Mouse (Mus musculus): ENCODE data around the gene Pigyl. TPM values are rescaled to one million over a fixed set of nuclear protein-coding genes. Genes with fewer than 3 reads are reported as not detected.

Gene Pigyl
- polyA plus RNA-seq, 1 experiment from 2014 or later, result 97.6 TPM

DNA sequence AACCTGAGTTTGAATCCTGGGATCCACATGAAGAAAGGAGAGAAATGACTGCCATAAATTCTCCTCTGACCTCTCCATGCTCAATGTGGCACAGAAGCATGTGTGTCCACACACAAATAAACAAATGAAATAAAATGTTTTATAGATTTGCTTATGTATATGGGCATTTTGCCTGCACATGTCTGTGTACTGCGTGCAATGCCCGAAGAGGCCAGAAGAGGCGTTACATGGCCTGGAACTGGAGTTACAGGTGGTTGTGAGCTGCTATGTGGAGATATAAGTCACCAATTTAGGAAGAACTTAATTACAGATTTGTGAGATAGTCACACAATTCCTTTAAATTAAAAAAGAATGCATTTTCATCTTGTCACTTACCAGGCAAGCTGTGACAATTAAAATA lies 2.8 kb upstream of the Pigyl start:
- Histone ChIP-seq H3K4me1 (ENCODE audit: control insufficient read depth, insufficient read depth, low read depth, low read length) (peaks cover 12% of the 10 kb centered on the region), H3K36me3 (ENCODE audit: control insufficient read depth, insufficient read depth, low read length) (no peaks in the 10 kb centered on the region), H3K9ac (ENCODE audit: low read depth, low read length) (no peak overlapping the region), H3K27me3 (replicated peaks; ENCODE audit: control insufficient read depth, insufficient read depth, low read length) (no peaks in the 10 kb centered on the region), H3K4me3 (ENCODE audit: low read length) (no peak overlapping the region), H3K4me2 (ENCODE audit: low read length) (no peak overlapping the region), H3K27ac (ENCODE audit: low read depth, low read length) (no peak overlapping the region), H3K9me3 (ENCODE audit: control insufficient read depth, low read length) (no peaks in the 10 kb centered on the region)
- ATAC-seq, result no peak
- 91% methylated on average over 3 of the region's 3 CpGs for WGBS

DNA sequence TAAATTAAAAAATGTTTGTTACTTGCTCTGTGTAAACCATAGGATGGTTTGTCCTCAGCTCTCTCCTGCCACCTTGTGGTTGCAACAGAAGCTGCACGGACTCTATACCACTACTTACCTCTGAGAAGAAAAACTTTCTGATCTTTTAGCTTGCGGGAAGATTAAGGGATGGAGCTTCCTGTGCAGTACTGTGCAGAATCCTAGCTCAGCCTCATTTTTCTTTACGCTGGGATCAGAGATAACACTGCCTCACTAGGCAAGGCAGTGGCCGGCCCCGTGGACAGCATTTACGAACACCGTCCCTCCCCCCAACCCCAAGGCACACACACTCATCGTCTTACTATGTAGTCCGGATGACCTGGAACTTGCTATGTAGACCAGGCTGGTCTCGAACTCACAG lies 1.0 kb upstream of the Pigyl start:
- ATAC-seq, result no peak
- H3K4me1 ChIP-seq (ENCODE audit: control insufficient read depth, insufficient read depth, low read depth, low read length), result peaks cover 12% of the 10 kb centered on the region
- no peaks in the 10 kb centered on the region for H3K36me3 ChIP-seq (ENCODE audit: control insufficient read depth, insufficient read depth, low read length)
- H3K9ac ChIP-seq (ENCODE audit: low read depth, low read length), result no peak overlapping the region
- WGBS, result 28% methylated on average over 10 of the region's 10 CpGs
- no peak overlapping the region for H3K4me3 ChIP-seq (ENCODE audit: low read length)
- H3K27me3 ChIP-seq (replicated peaks; ENCODE audit: control insufficient read depth, insufficient read depth, low read length), result no peaks in the 10 kb centered on the region
- H3K9me3 ChIP-seq (ENCODE audit: control insufficient read depth, low read length), result no peaks in the 10 kb centered on the region
- no peak overlapping the region for H3K27ac ChIP-seq (ENCODE audit: low read depth, low read length)
- peak overlapping the region; percentile 43 for H3K4me2 ChIP-seq (ENCODE audit: low read length)

- peak overlapping the region; percentile 86 for H3K9ac ChIP-seq (ENCODE audit: low read depth, low read length)
- WGBS, result 63% methylated on average over 34 of the region's 34 CpGs
- H3K36me3 ChIP-seq (ENCODE audit: control insufficient read depth, insufficient read depth, low read length), result no peaks in the 10 kb centered on the region
- peak overlapping the region; percentile 77 for H3K4me3 ChIP-seq (ENCODE audit: low read length)
- peaks cover 12% of the 10 kb centered on the region for H3K4me1 ChIP-seq (ENCODE audit: control insufficient read depth, insufficient read depth, low read depth, low read length)
- H3K4me2 ChIP-seq (ENCODE audit: low read length), result peak overlapping the region; percentile 71
- no peaks in the 10 kb centered on the region for H3K9me3 ChIP-seq (ENCODE audit: control insufficient read depth, low read length)
- ATAC-seq, result no peak
- no peaks in the 10 kb centered on the region for H3K27me3 ChIP-seq (replicated peaks; ENCODE audit: control insufficient read depth, insufficient read depth, low read length)
- peak overlapping the region; percentile 94 for H3K27ac ChIP-seq (ENCODE audit: low read depth, low read length)
Observed at GRCm38 (mm10) chr9:22157516-22158265, 1.0 kb downstream of the Pigyl start.

- Histone ChIP-seq H3K4me2 (ENCODE audit: low read length) (no peak overlapping the region), H3K9me3 (ENCODE audit: control insufficient read depth, low read length) (no peaks in the 10 kb centered on the region), H3K27me3 (replicated peaks; ENCODE audit: control insufficient read depth, insufficient read depth, low read length) (no peaks in the 10 kb centered on the region), H3K9ac (ENCODE audit: low read depth, low read length) (no peak overlapping the region), H3K27ac (ENCODE audit: low read depth, low read length) (no peak overlapping the region), H3K4me3 (ENCODE audit: low read length) (no peak overlapping the region), H3K4me1 (ENCODE audit: control insufficient read depth, insufficient read depth, low read depth, low read length) (peaks cover 13% of the 10 kb centered on the region), H3K36me3 (ENCODE audit: control insufficient read depth, insufficient read depth, low read length) (no peaks in the 10 kb centered on the region)
- ATAC-seq, result no peak
- WGBS, result 30% methylated on average over 6 of the region's 6 CpGs
Observed at GRCm38 (mm10) chr9:22161299-22161698, 4.7 kb downstream of the Pigyl start.

DNA sequence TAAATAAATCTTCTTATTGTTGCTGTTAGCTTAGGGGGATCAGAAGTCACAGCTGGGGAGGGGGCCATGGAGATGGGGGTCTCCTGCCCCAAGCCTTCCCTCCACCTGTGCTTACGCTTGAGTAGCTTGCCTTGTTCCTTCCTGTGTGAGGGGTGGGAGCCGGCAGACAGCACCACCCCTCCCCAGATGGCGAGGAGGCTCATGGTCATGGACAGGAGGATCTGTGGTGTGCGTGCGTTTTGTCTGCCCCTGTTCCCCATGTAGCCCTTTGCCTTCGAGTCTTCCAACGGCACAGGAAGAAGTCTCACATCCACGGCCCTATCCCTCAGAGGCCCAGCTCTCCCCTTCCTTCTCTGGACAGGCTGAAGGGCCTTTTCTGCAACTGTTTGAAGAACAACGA lies 5.7 kb downstream of the Pigyl start:
- peaks cover 4% of the 10 kb centered on the region for H3K9me3 ChIP-seq (ENCODE audit: control insufficient read depth, low read length)
- 81% methylated on average over 9 of the region's 9 CpGs for WGBS

GRCm38 (mm10) chr9:22162912-22163311 lies 6.3 kb downstream of the Pigyl start:
- ATAC-seq, result no peak
- Histone ChIP-seq H3K36me3 (ENCODE audit: control insufficient read depth, insufficient read depth, low read length) (no peaks in the 10 kb centered on the region), H3K9me3 (ENCODE audit: control insufficient read depth, low read length) (peaks cover 4% of the 10 kb centered on the region), H3K4me2 (ENCODE audit: low read length) (no peak overlapping the region), H3K27ac (ENCODE audit: low read depth, low read length) (no peak overlapping the region), H3K4me1 (ENCODE audit: control insufficient read depth, insufficient read depth, low read depth, low read length) (peaks cover 5% of the 10 kb centered on the region), H3K27me3 (replicated peaks; ENCODE audit: control insufficient read depth, insufficient read depth, low read length) (no peaks in the 10 kb centered on the region), H3K4me3 (ENCODE audit: low read length) (no peak overlapping the region), H3K9ac (ENCODE audit: low read depth, low read length) (no peak overlapping the region)
- WGBS, result 88% methylated on average over 7 of the region's 7 CpGs

More for the DNA sequence above, 5.7 kb downstream of the Pigyl start:
- no peak overlapping the region for H3K27ac ChIP-seq (ENCODE audit: low read depth, low read length)
- no peaks in the 10 kb centered on the region for H3K36me3 ChIP-seq (ENCODE audit: control insufficient read depth, insufficient read depth, low read length)
- H3K4me1 ChIP-seq (ENCODE audit: control insufficient read depth, insufficient read depth, low read depth, low read length), result peaks cover 11% of the 10 kb centered on the region
- no peak overlapping the region for H3K4me3 ChIP-seq (ENCODE audit: low read length)
- H3K27me3 ChIP-seq (replicated peaks; ENCODE audit: control insufficient read depth, insufficient read depth, low read length), result no peaks in the 10 kb centered on the region
- no peak overlapping the region for H3K4me2 ChIP-seq (ENCODE audit: low read length)
- H3K9ac ChIP-seq (ENCODE audit: low read depth, low read length), result no peak overlapping the region
- ATAC-seq, result no peak

DNA sequence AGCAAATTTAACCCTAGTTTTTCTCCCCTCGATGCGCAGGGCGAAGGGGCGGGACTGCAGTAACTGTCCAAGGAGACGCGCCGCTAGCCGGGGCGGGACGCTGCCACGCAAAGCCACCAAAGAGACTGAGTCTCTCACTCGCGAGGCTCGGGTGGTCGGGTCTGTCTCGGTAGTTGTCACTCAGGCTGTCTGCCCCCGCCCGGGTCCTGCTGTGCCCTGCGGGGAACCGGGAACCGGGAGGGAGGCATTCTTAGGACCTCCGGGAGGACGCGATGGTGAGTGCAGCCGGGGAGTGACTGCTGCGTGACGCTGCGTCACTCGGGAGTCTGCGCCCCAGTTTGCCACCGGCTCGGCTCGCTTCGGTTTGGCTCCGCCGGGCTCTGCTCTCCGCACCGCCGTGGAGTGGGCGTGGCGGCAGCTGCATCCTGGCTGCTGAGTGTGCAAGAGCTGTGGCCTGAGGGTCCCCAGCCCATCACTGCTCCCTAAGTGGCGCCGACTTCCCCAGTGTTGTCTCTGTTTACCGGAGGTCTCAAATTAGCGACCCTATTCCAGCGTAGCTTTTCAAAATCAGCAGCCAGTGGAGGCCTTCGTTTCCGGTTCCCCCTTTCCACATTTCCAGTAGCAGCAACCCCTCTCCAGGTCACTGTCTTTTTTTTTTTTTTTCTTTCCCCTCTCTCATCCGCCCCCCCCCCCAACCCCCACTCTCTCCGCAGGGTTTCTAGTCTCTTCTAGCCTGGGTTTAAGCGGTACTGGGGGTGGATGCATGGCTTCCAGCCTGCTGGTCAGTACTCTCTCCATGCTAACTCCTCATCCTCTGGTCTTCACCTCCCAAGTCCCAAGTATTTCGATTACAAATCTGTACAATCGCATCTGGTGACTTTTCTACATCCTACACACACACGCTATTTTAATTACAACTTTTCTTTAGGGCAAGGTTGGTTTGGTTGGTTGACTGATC lies 8.3 kb downstream of the Pigyl start:
- Histone ChIP-seq H3K9ac (ENCODE audit: low read depth, low read length) (peak overlapping the region; percentile 81), H3K27me3 (replicated peaks; ENCODE audit: control insufficient read depth, insufficient read depth, low read length) (no peaks in the 10 kb centered on the region), H3K4me1 (ENCODE audit: control insufficient read depth, insufficient read depth, low read depth, low read length) (peaks cover 4% of the 10 kb centered on the region; the same call in 1 of the 2 replicates), H3K27ac (ENCODE audit: low read depth, low read length) (peak overlapping the region; percentile 85), H3K36me3 (ENCODE audit: control insufficient read depth, insufficient read depth, low read length) (no peaks in the 10 kb centered on the region), H3K4me2 (ENCODE audit: low read length) (peak overlapping the region; percentile 77), H3K4me3 (ENCODE audit: low read length) (peak overlapping the region; percentile 66), H3K9me3 (ENCODE audit: control insufficient read depth, low read length) (peaks cover 4% of the 10 kb centered on the region)
- WGBS, result 2% methylated on average over 48 of the region's 54 CpGs
- peak; percentile 91 for ATAC-seq

- Histone ChIP-seq H3K4me2 (ENCODE audit: low read length) (no peak overlapping the region), H3K9me3 (ENCODE audit: control insufficient read depth, low read length) (peaks cover 4% of the 10 kb centered on the region), H3K4me3 (ENCODE audit: low read length) (no peak overlapping the region), H3K27me3 (replicated peaks; ENCODE audit: control insufficient read depth, insufficient read depth, low read length) (no peaks in the 10 kb centered on the region), H3K27ac (ENCODE audit: low read depth, low read length) (no peak overlapping the region), H3K36me3 (ENCODE audit: control insufficient read depth, insufficient read depth, low read length) (no peaks in the 10 kb centered on the region), H3K9ac (ENCODE audit: low read depth, low read length) (no peak overlapping the region), H3K4me1 (ENCODE audit: control insufficient read depth, insufficient read depth, low read depth, low read length) (peaks cover 4% of the 10 kb centered on the region; the same call in 1 of the 2 replicates)
- no peak for ATAC-seq
- 59% methylated on average over 6 of the region's 6 CpGs for WGBS
Observed at GRCm38 (mm10) chr9:22165964-22166363, 9.3 kb downstream of the Pigyl start.

DNA sequence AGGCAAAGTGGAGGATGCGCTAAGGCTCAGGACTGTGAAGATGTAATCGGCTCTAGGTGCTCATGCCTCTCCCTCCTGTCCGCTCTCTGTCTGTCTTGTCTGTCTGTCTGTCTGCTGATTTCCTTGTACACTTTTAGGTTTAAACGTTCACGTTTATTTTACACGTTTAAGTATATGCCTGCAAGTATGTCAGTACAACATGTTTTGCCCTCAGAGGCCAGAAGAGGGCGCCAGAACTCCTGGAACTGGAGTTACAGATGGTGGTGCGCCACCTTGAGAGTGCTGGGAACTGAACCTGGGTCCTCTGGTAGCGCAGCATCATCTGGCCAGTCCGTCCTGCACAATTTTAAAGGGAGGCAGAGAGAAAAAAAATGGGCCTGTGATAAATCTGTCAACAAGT lies 10.0 kb downstream of the Pigyl start:
- Histone ChIP-seq H3K27me3 (replicated peaks; ENCODE audit: control insufficient read depth, insufficient read depth, low read length) (no peaks in the 10 kb centered on the region), H3K9ac (ENCODE audit: low read depth, low read length) (no peak overlapping the region), H3K36me3 (ENCODE audit: control insufficient read depth, insufficient read depth, low read length) (no peaks in the 10 kb centered on the region), H3K4me2 (ENCODE audit: low read length) (no peak overlapping the region), H3K4me1 (ENCODE audit: control insufficient read depth, insufficient read depth, low read depth, low read length) (peaks cover 4% of the 10 kb centered on the region; the same call in 1 of the 2 replicates), H3K4me3 (ENCODE audit: low read length) (no peak overlapping the region), H3K27ac (ENCODE audit: low read depth, low read length) (no peak overlapping the region), H3K9me3 (ENCODE audit: control insufficient read depth, low read length) (peaks cover 4% of the 10 kb centered on the region)
- ATAC-seq, result no peak
- WGBS, result 92% methylated on average over 10 of the region's 10 CpGs
